Mouse (Mus musculus) monocyte, adult 59 days (primary cell): ENCODE results near the gene Fam114a2. TPM values are rescaled to one million over a fixed set of nuclear protein-coding genes. Genes with fewer than 3 reads are reported as not detected.

Experiments
- total RNA-seq, 2 experiments: library from RNA; stranded (reverse); gene quantifications; one replicate each; pipeline ENCODE4 v1.2.4; 2023

Gene Fam114a2
- total RNA-seq = 10 to 100 TPM; 37.4 to 43.6 TPM

GRCm38 (mm10) chr11:57518091-57518750 lies at the start of gene Fam114a2, which contains the start of gene Mfap3:
TSS of gene Fam114a2 (minus strand) at chr11:57518617.
TSS of gene Mfap3 (plus strand) at chr11:57518664.

Other genes with a start within 250 kb of the Fam114a2 start
- 10 to 100 TPM; 47.6 to 49.0 TPM for gene Mfap3, start within 50 bp of the Fam114a2 start, total RNA-seq
- 10 to 100 TPM; 43.9 to 44.2 TPM for gene Galnt10, start 126.8 kb upstream of the Fam114a2 start, total RNA-seq